Mouse (Mus musculus) MEL (cell line): ENCODE results near the gene Rsl1d1. TPM values are rescaled to one million over a fixed set of nuclear protein-coding genes. Genes with fewer than 3 reads are reported as not detected.
A peak's percentile ranks its signal among the peaks of the same experiment; 100 is the strongest.

Experiments
- DNase-seq: peaks from one replicate; pipeline ENCODE4 v3.0.0; 2011; ENCODE audit warnings: low read depth, low spot score
- H3K27ac ChIP-seq: 2 replicates; pipeline ENCODE4 v1.5.1; 2012; ENCODE audit warnings: low read depth, mild to moderate bottlenecking, control low read depth, low read length, moderate library complexity; ENCODE audit not compliant: control insufficient read depth
- H3K27me3 ChIP-seq, 2 experiments: fragments of 150-350 bp in 1 of 2; sonication (generic) in 1 of 2; 2 replicates each; pipeline ENCODE4 v1.6.1; 2012; ENCODE audit warnings: low read length in 2 of 2, mild to moderate bottlenecking in 2 of 2, improper control_type of control experiment in 1 of 2, moderate library complexity in 1 of 2; ENCODE audit not compliant: insufficient read depth in 2 of 2, control insufficient read depth in 1 of 2
- H3K36me3 ChIP-seq, 2 experiments: 2 replicates each; pipeline ENCODE4 v1.6.1; 2012 to 2014; ENCODE audit warnings: low read length in 2 of 2, improper control_type of control experiment in 1 of 2, inconsistent platforms in 1 of 2, mild to moderate bottlenecking in 1 of 2; ENCODE audit not compliant: insufficient read depth in 2 of 2, control insufficient read depth in 1 of 2
- H3K4me1 ChIP-seq, 2 experiments: fragments of 150-350 bp in 1 of 2; sonication (generic) in 1 of 2; 2 replicates each; pipeline ENCODE4 v1.6.1; 2012; ENCODE audit warnings: low read length in 2 of 2, improper control_type of control experiment in 1 of 2, mild to moderate bottlenecking in 1 of 2; ENCODE audit not compliant: insufficient read depth in 2 of 2, control insufficient read depth in 1 of 2
- H3K4me3 ChIP-seq, 2 experiments: fragments of 150-350 bp in 1 of 2; sonication (generic) in 1 of 2; 2 replicates each; pipeline ENCODE4 v1.5.1; 2012; ENCODE audit warnings: low read depth in 2 of 2, low read length in 2 of 2, mild to moderate bottlenecking in 2 of 2, moderate library complexity in 2 of 2, control low read depth in 1 of 2, improper control_type of control experiment in 1 of 2; ENCODE audit not compliant: control insufficient read depth in 1 of 2, insufficient read depth in 1 of 2
- H3K79me2 ChIP-seq: 2 replicates; pipeline ENCODE4 v1.6.1; 2012; ENCODE audit warnings: mild to moderate bottlenecking, low read length, moderate library complexity; ENCODE audit not compliant: control insufficient read depth, poor library complexity, insufficient read depth
- H3K9ac ChIP-seq: 2 replicates; pipeline ENCODE4 v1.6.1; 2012; ENCODE audit warnings: low read depth, mild to moderate bottlenecking, control low read depth, low read length, moderate library complexity; ENCODE audit not compliant: control insufficient read depth, poor library complexity, severe bottlenecking
- H3K9me3 ChIP-seq: fragments of 150-350 bp; sonication (generic); replicated peaks from 2 replicates; pipeline ENCODE4 v1.6.1; 2012; ENCODE audit warnings: mild to moderate bottlenecking, low read length, improper control_type of control experiment, moderate library complexity; ENCODE audit not compliant: insufficient read depth
- CHD1 ChIP-seq: IDR thresholded peaks from 2 replicates; pipeline ENCODE4 v1.6.1; 2012; ENCODE audit warnings: low read depth, mild to moderate bottlenecking, inconsistent platforms, low read length, improper control_type of control experiment
- CHD2 ChIP-seq: IDR thresholded peaks from 2 replicates; pipeline ENCODE4 v1.6.1; 2011; ENCODE audit warnings: low read length, improper control_type of control experiment
- E2F4 ChIP-seq: IDR thresholded peaks from 2 replicates; pipeline ENCODE4 v1.6.1; 2011; ENCODE audit warnings: low read depth, low read length, improper control_type of control experiment, borderline replicate concordance
- ELF1 ChIP-seq: IDR thresholded peaks from 2 replicates; pipeline ENCODE4 v1.6.1; 2014; ENCODE audit warnings: low read depth, mild to moderate bottlenecking, inconsistent platforms, low read length, improper control_type of control experiment, moderate library complexity
- EP300 ChIP-seq, 2 experiments: IDR thresholded peaks; 2 replicates each; pipeline ENCODE4 v1.6.1; 2011; ENCODE audit warnings: improper control_type of control experiment in 2 of 2, low read length in 2 of 2, low read depth in 1 of 2, mild to moderate bottlenecking in 1 of 2
- ETS1 ChIP-seq: IDR thresholded peaks from 2 replicates; pipeline ENCODE4 v1.6.1; 2012; ENCODE audit warnings: low read depth, mild to moderate bottlenecking, inconsistent platforms, low read length, improper control_type of control experiment, moderate library complexity
- GABPA ChIP-seq: IDR thresholded peaks from 2 replicates; pipeline ENCODE4 v1.6.1; 2012; ENCODE audit warnings: low read depth, mild to moderate bottlenecking, inconsistent platforms, low read length, improper control_type of control experiment, moderate library complexity
- GATA1 ChIP-seq: IDR thresholded peaks from 2 replicates; pipeline ENCODE4 v1.6.1; 2011; ENCODE audit warnings: low read depth, low read length, improper control_type of control experiment
- JUND ChIP-seq: IDR thresholded peaks from 2 replicates; pipeline ENCODE4 v1.6.1; 2011; ENCODE audit warnings: low read depth, mild to moderate bottlenecking, improper control_type of control experiment, low read length
- KAT2A ChIP-seq: conservative IDR thresholded peaks from 2 replicates; pipeline ENCODE4 v1.6.1; 2012; ENCODE audit warnings: low read depth, low read length, improper control_type of control experiment, inconsistent platforms
- MAX ChIP-seq: IDR thresholded peaks from 2 replicates; pipeline ENCODE4 v1.6.1; 2011; ENCODE audit warnings: low read length, improper control_type of control experiment
- MAZ ChIP-seq: IDR thresholded peaks from 2 replicates; pipeline ENCODE4 v1.6.1; 2012; ENCODE audit warnings: low read depth, mild to moderate bottlenecking, inconsistent platforms, low read length, improper control_type of control experiment
- MYB ChIP-seq: IDR thresholded peaks from 2 replicates; pipeline ENCODE4 v1.6.1; 2011; ENCODE audit warnings: mild to moderate bottlenecking, low read depth, low read length, improper control_type of control experiment
- MYC ChIP-seq: IDR thresholded peaks from 2 replicates; pipeline ENCODE4 v1.6.1; 2011; ENCODE audit warnings: low read depth, mild to moderate bottlenecking, low read length, improper control_type of control experiment, moderate library complexity
- NELFE ChIP-seq: IDR thresholded peaks from 2 replicates; pipeline ENCODE4 v1.6.1; 2011; ENCODE audit warnings: low read depth, low read length, improper control_type of control experiment
- NRF1 ChIP-seq: IDR thresholded peaks from 2 replicates; pipeline ENCODE4 v1.6.1; 2014; ENCODE audit warnings: low read depth, mild to moderate bottlenecking, inconsistent platforms, low read length, improper control_type of control experiment, moderate library complexity; ENCODE audit not compliant: poor library complexity, insufficient read depth, severe bottlenecking
- POLR2AphosphoS2 ChIP-seq: IDR thresholded peaks from 2 replicates; pipeline ENCODE4 v1.6.1; 2011; ENCODE audit warnings: low read length, improper control_type of control experiment
- POLR2AphosphoS5 ChIP-seq: IDR thresholded peaks from 2 replicates; pipeline ENCODE4 v1.6.1; 2012; ENCODE audit warnings: low read depth, borderline replicate concordance, mild to moderate bottlenecking, inconsistent platforms, low read length, moderate library complexity, mixed read lengths
- RCOR1 ChIP-seq: IDR thresholded peaks from 2 replicates; pipeline ENCODE4 v1.6.1; 2012; ENCODE audit warnings: low read depth, mild to moderate bottlenecking, inconsistent platforms, low read length, improper control_type of control experiment
- SIN3A ChIP-seq: IDR thresholded peaks from 2 replicates; pipeline ENCODE4 v1.6.1; 2012; ENCODE audit warnings: low read length, improper control_type of control experiment, inconsistent platforms
- TBP ChIP-seq: IDR thresholded peaks from 2 replicates; pipeline ENCODE4 v1.8.0; 2011; ENCODE audit warnings: low read depth, low read length, improper control_type of control experiment
- TCF12 ChIP-seq: IDR thresholded peaks from 2 replicates; pipeline ENCODE4 v1.6.1; 2014; ENCODE audit warnings: low read depth, mild to moderate bottlenecking, inconsistent platforms, low read length, improper control_type of control experiment, moderate library complexity
- UBTF ChIP-seq: IDR thresholded peaks from 2 replicates; pipeline ENCODE4 v1.6.1; 2012; ENCODE audit warnings: low read depth, mild to moderate bottlenecking, inconsistent platforms, low read length, improper control_type of control experiment, moderate library complexity, borderline replicate concordance; ENCODE audit not compliant: insufficient read depth
- USF1 ChIP-seq: IDR thresholded peaks from 2 replicates; pipeline ENCODE4 v1.6.1; 2014; ENCODE audit warnings: low read depth, mild to moderate bottlenecking, inconsistent platforms, low read length, improper control_type of control experiment, moderate library complexity
- USF2 ChIP-seq, 2 experiments: IDR thresholded peaks; 2 replicates each; pipeline ENCODE4 v1.6.1; 2011 to 2012; ENCODE audit warnings: improper control_type of control experiment in 2 of 2, low read length in 2 of 2, borderline replicate concordance in 1 of 2, inconsistent platforms in 1 of 2, low read depth in 1 of 2, mild to moderate bottlenecking in 1 of 2; ENCODE audit not compliant: insufficient read depth in 1 of 2
- ZC3H11A ChIP-seq: IDR thresholded peaks from 2 replicates; pipeline ENCODE4 v1.6.1; 2012; ENCODE audit warnings: low read depth, mild to moderate bottlenecking, inconsistent platforms, low read length, improper control_type of control experiment
- ZKSCAN1 ChIP-seq: IDR thresholded peaks from 2 replicates; pipeline ENCODE4 v1.6.1; 2012; ENCODE audit warnings: low read depth, mild to moderate bottlenecking, inconsistent platforms, low read length, improper control_type of control experiment, moderate library complexity
- ZMIZ1 ChIP-seq: IDR thresholded peaks from 2 replicates; pipeline ENCODE4 v1.6.1; 2012; ENCODE audit warnings: low read depth, mild to moderate bottlenecking, inconsistent platforms, low read length, improper control_type of control experiment, moderate library complexity
- ZNF384 ChIP-seq: IDR thresholded peaks from 2 replicates; pipeline ENCODE4 v1.6.1; 2012; ENCODE audit warnings: low read depth, mild to moderate bottlenecking, inconsistent platforms, low read length, improper control_type of control experiment
- polyA plus RNA-seq, 2 experiments: library from polyadenylated mRNA; stranded (reverse) in 1 of 2; unstranded in 1 of 2; fragments of >175 nt in 1 of 2; fragments of >200 nt in 1 of 2; gene quantifications; 2 replicates each; pipeline versions ENCODE4 v1.2.1 to v1.2.4; 2012; ENCODE audit warnings: low replicate concordance in 2 of 2, low read depth in 1 of 2; ENCODE audit not compliant: insufficient read length in 2 of 2, insufficient read depth in 1 of 2, missing spikeins in 1 of 2
- total RNA-seq: library from RNA; depleted of rRNA; stranded (reverse); fragments of 300-350 nt; gene quantifications from 2 replicates; pipeline ENCODE4 v1.2.3, GENCODE M21; 2012

The Rsl1d1 gene
- total and polyA plus RNA-seq, 3 experiments = 228 to 1,181 (median 232) TPM

- TF ChIP-seq POLR2AphosphoS5 = no peak
- peak; percentile 73 for TF ChIP-seq TCF12
- 0 out of 2 replicates have a peak, but pooled peaks have one; percentile 6 for TF ChIP-seq USF1
- peak; percentile 67; the same call in 1 of the 2 replicates for TF ChIP-seq MAZ
- TF ChIP-seq CHD2 = no peak
- TF ChIP-seq MAX = 0 out of 2 replicates have a peak, but pooled peaks have one; percentile 42
- TF ChIP-seq UBTF = no peak
- 0 out of 2 replicates have a peak, but pooled peaks have one; percentile 13 for TF ChIP-seq MYC
- peak; percentile 80; the same call in 1 of the 2 replicates for TF ChIP-seq POLR2AphosphoS2
- TF ChIP-seq ZNF384 = no peak
Observed at GRCm38 (mm10) chr16:11176208-11176883, 26.8 kb downstream of the Rsl1d1 start, which contains the start of gene Zc3h7a (continued).

- Histone ChIP-seq H3K27me3 (no peaks in the 10 kb centered on the region), H3K27ac (peak overlapping the region; percentile 77), H3K9me3 (no peaks in the 10 kb centered on the region), H3K9ac (peak overlapping the region; percentile 82), H3K4me3 (peak overlapping the region; percentile 55 to 62), H3K79me2 (peaks cover 50% of the 10 kb centered on the region), H3K36me3 (peaks cover 3 to 4% of the 10 kb centered on the region in 2 experiments; a peak in 3 of 4 replicates), H3K4me1 (peaks cover 0 to 3% of the 10 kb centered on the region in 2 experiments; a peak in 1 of 4 replicates)
- DNase-seq = peak; percentile 87
- TF ChIP-seq TCF12 (0 out of 2 replicates have a peak, but pooled peaks have one; percentile 5), ZKSCAN1 (no peak), RCOR1 (no peak), E2F4 (no peak), SIN3A (peak; percentile 85), ZNF384 (no peak), MAX (no peak), CHD1 (no peak), ZMIZ1 (peak; percentile 40; the same call in 1 of the 2 replicates), POLR2AphosphoS2 (no peak), TBP (peak; percentile 57), USF2 (IDR thresholded peaks at IDR 0.05; ENCODE audit: borderline replicate concordance in 1 of 2, insufficient read depth in 1 of 2, low read depth in 1 of 2, low read length in 2 of 2) (no peak), USF1 (no peak), KAT2A (no peak), GABPA (no peak), ZC3H11A (no peak), JUND (no peak), NELFE (no peak), GATA1 (no peak), NRF1 (peak; percentile 59), EP300 (IDR thresholded peaks at IDR 0.05; ENCODE audit: low read depth in 1 of 2, low read length in 2 of 2) (peak in 1 of 2 experiments; percentile 1; a peak in 1 of 4 replicates), ELF1 (peak; percentile 64), ETS1 (peak; percentile 52; the same call in 1 of the 2 replicates), MYB (peak; percentile 98)
Observed at GRCm38 (mm10) chr16:11175489-11176207, 27.5 kb downstream of the Rsl1d1 start.
